Comparison of ENCODE assay signal across 27 mouse cellular contexts in the genomic region with DNA sequence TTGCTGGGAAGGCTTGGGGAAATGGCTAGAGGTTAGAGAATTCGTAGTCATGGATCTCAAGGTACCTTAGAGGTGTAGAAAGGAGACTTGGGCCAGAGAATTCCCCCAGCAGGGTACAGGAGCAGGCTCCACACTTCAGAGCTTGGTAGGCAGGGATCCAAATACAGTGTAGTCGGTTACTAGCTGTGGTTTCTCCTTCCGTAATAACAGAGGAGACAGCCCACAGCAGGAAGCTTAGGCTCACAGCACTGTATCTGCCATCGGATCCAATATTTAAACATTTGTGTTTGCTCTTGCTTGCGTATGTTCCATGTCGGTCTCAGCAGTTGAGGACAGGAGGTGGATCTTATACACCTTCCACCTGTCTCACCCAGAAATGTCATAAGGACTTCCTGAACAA. TPM values are rescaled to one million over a fixed set of nuclear protein-coding genes. Genes with fewer than 3 reads are reported as not detected.
DNase-seq lines count a peak whose midpoint lies in the region; ATAC-seq lines count a peak whose summit lies in the region.
"Had no signal": no experiment of that assay in that cellular context is flagged by ENCODE, and none has a peak within 500 bp of the region (broad histone marks: within the 10 kb centered on the region; RNA-seq: fewer than 3 reads in every experiment).

No protein-coding gene starts in this region.

- no peaks in the 10 kb centered on the region for H3K27me3 ChIP-seq in embryonic facial prominence, embryonic 14.5 days (replicated peaks; ENCODE audit: control insufficient read depth, insufficient read depth, low read length)
- no peaks in the 10 kb centered on the region for H3K27me3 ChIP-seq in embryonic facial prominence, embryonic 10.5 days (replicated peaks; ENCODE audit: low read depth, poor library complexity, severe bottlenecking)
- H3K27me3 ChIP-seq in liver, embryonic 12.5 days (replicated peaks): no peaks in the 10 kb centered on the region
- no peaks in the 10 kb centered on the region for H3K27me3 ChIP-seq in kidney, embryonic 16.5 days (ENCODE audit: insufficient read depth, low read length)
- H3K27me3 ChIP-seq in forebrain, embryonic 13.5 days: no peaks in the 10 kb centered on the region
- H3K27me3 ChIP-seq: embryonic facial prominence, embryonic 15.5 days; forebrain, embryonic 12.5 days; heart, embryonic 13.5 days; Patski; stomach, embryonic 15.5 days had no signal

- ATAC-seq in embryonic facial prominence, embryonic 14.5 days (ENCODE audit: low read depth): no peak
- ATAC-seq in granulocyte monocyte progenitor cell, adult 5-6 weeks (replicated peaks; ENCODE audit: poor library complexity, severe bottlenecking): peak; percentile 71
- ATAC-seq in liver, embryonic 12.5 days: no peak
- no peak for ATAC-seq in kidney, embryonic 16.5 days (ENCODE audit: low FRiP score, low TSS enrichment)
- no peak for ATAC-seq in forebrain, embryonic 13.5 days
- ATAC-seq: activated CD4-positive, CD25-positive, alpha-beta regulatory T cell, adult 4 months; hindbrain, postnatal 0 days; Patski had no signal

- H3K36me3 ChIP-seq in embryonic facial prominence, embryonic 14.5 days (ENCODE audit: control insufficient read depth, insufficient read depth, low read length): no peaks in the 10 kb centered on the region
- H3K36me3 ChIP-seq in embryonic facial prominence, embryonic 10.5 days (replicated peaks): no peaks in the 10 kb centered on the region
- no peaks in the 10 kb centered on the region for H3K36me3 ChIP-seq in liver, embryonic 12.5 days
- no peaks in the 10 kb centered on the region for H3K36me3 ChIP-seq in kidney, embryonic 16.5 days (ENCODE audit: insufficient read depth, low read length)
- no peaks in the 10 kb centered on the region for H3K36me3 ChIP-seq in forebrain, embryonic 13.5 days (ENCODE audit: poor library complexity, severe bottlenecking)
- H3K36me3 ChIP-seq: embryonic facial prominence, embryonic 15.5 days; forebrain, embryonic 12.5 days; heart, embryonic 13.5 days; stomach, embryonic 15.5 days had no signal

- 80% methylated on average over 6 of the region's 6 CpGs for WGBS in embryonic facial prominence, embryonic 14.5 days
- 88% methylated on average over 6 of the region's 6 CpGs for WGBS in embryonic facial prominence, embryonic 10.5 days
- 30% methylated on average over 6 of the region's 6 CpGs for WGBS in liver, embryonic 12.5 days (ENCODE audit: insufficient replicate concordance)
- 82% methylated on average over 6 of the region's 6 CpGs for WGBS in kidney, embryonic 16.5 days
- WGBS in forebrain, embryonic 13.5 days: 87% methylated on average over 6 of the region's 6 CpGs

- no peak overlapping the region for H3K4me3 ChIP-seq in embryonic facial prominence, embryonic 14.5 days (ENCODE audit: low read depth, low read length)
- H3K4me3 ChIP-seq in embryonic facial prominence, embryonic 10.5 days: no peak overlapping the region
- H3K4me3 ChIP-seq in liver, embryonic 12.5 days: 0 out of 2 replicates have a peak overlapping the region, but pooled peaks have one; percentile 12
- H3K4me3 ChIP-seq in kidney, embryonic 16.5 days (ENCODE audit: low read length): no peak overlapping the region
- no peak overlapping the region for H3K4me3 ChIP-seq in forebrain, embryonic 13.5 days
- H3K4me3 ChIP-seq: embryonic facial prominence, embryonic 15.5 days; forebrain, embryonic 12.5 days; heart, embryonic 13.5 days; left cerebral cortex, adult 2 months; stomach, embryonic 15.5 days had no signal

- no peaks in the 10 kb centered on the region for H3K4me1 ChIP-seq in embryonic facial prominence, embryonic 14.5 days (ENCODE audit: control insufficient read depth, insufficient read depth, low read length)
- H3K4me1 ChIP-seq in embryonic facial prominence, embryonic 10.5 days: no peaks in the 10 kb centered on the region
- H3K4me1 ChIP-seq in liver, embryonic 12.5 days: peaks cover 22% of the 10 kb centered on the region
- no peaks in the 10 kb centered on the region for H3K4me1 ChIP-seq in kidney, embryonic 16.5 days (ENCODE audit: insufficient read depth, low read length)
- H3K4me1 ChIP-seq in forebrain, embryonic 13.5 days: no peaks in the 10 kb centered on the region
- H3K4me1 ChIP-seq: embryonic facial prominence, embryonic 15.5 days; heart, embryonic 13.5 days; stomach, embryonic 15.5 days had no signal

- no peak overlapping the region for H3K9ac ChIP-seq in embryonic facial prominence, embryonic 14.5 days (ENCODE audit: low read depth, low read length)
- no peak overlapping the region for H3K9ac ChIP-seq in liver, embryonic 12.5 days
- H3K9ac ChIP-seq in kidney, embryonic 16.5 days (replicated peaks; ENCODE audit: low read length): no peak overlapping the region
- no peak overlapping the region for H3K9ac ChIP-seq in forebrain, embryonic 13.5 days
- H3K9ac ChIP-seq: embryonic facial prominence, embryonic 15.5 days; forebrain, embryonic 12.5 days; heart, embryonic 13.5 days; stomach, embryonic 15.5 days had no signal

- DNase-seq in embryonic facial prominence, embryonic 14.5 days (ENCODE audit: low spot score): peak; percentile 57
- DNase-seq in embryonic facial prominence, embryonic 10.5 days (ENCODE audit: low spot score): no peak
- DNase-seq in naive thymus-derived CD4-positive, alpha-beta T cell, adult 2 months (ENCODE audit: low read depth): peak; percentile 40
- DNase-seq in urinary bladder, postnatal 14 days (ENCODE audit: low spot score): no peak
- DNase-seq: adrenal gland, postnatal 14 days; cerebellum, adult 2 months; gastrocnemius, postnatal 36 days; heart, postnatal 36 days; kidney, postnatal 10 days; lung, adult 18-20 months; lung, postnatal 36 days; midbrain, embryonic 14.5 days; right cerebral cortex, adult 18-20 months; spleen, adult 18-20 months; thymus, postnatal 4 days had no signal

- no peak overlapping the region for H3K27ac ChIP-seq in embryonic facial prominence, embryonic 14.5 days (replicated peaks; ENCODE audit: low read depth, low read length)
- no peak overlapping the region for H3K27ac ChIP-seq in embryonic facial prominence, embryonic 10.5 days (replicated peaks)
- H3K27ac ChIP-seq in liver, embryonic 12.5 days: peak overlapping the region; percentile 68; the same call in 1 of the 2 replicates
- H3K27ac ChIP-seq in kidney, embryonic 16.5 days (ENCODE audit: low read length): no peak overlapping the region
- no peak overlapping the region for H3K27ac ChIP-seq in forebrain, embryonic 13.5 days
- H3K27ac ChIP-seq: embryonic facial prominence, embryonic 15.5 days; forebrain, embryonic 12.5 days; heart, embryonic 13.5 days; hindbrain, postnatal 0 days; left cerebral cortex, adult 2 months; stomach, embryonic 15.5 days had no signal

- H3K9me3 ChIP-seq in embryonic facial prominence, embryonic 14.5 days (ENCODE audit: control insufficient read depth, low read length): no peaks in the 10 kb centered on the region
- H3K9me3 ChIP-seq in embryonic facial prominence, embryonic 10.5 days: no peaks in the 10 kb centered on the region
- no peaks in the 10 kb centered on the region for H3K9me3 ChIP-seq in liver, embryonic 12.5 days (replicated peaks)
- H3K9me3 ChIP-seq in kidney, embryonic 16.5 days (ENCODE audit: low read length): no peaks in the 10 kb centered on the region
- no peaks in the 10 kb centered on the region for H3K9me3 ChIP-seq in forebrain, embryonic 13.5 days (replicated peaks)
- H3K9me3 ChIP-seq: embryonic facial prominence, embryonic 15.5 days; forebrain, embryonic 12.5 days; heart, embryonic 13.5 days; stomach, embryonic 15.5 days had no signal

- H3K4me2 ChIP-seq in embryonic facial prominence, embryonic 14.5 days (ENCODE audit: low read depth, low read length): no peak overlapping the region
- peak overlapping the region; percentile 25 for H3K4me2 ChIP-seq in liver, embryonic 12.5 days
- no peak overlapping the region for H3K4me2 ChIP-seq in kidney, embryonic 16.5 days (replicated peaks; ENCODE audit: low read depth, low read length)
- H3K4me2 ChIP-seq in forebrain, embryonic 13.5 days: no peak overlapping the region
- H3K4me2 ChIP-seq: embryonic facial prominence, embryonic 15.5 days; forebrain, embryonic 12.5 days; heart, embryonic 13.5 days; stomach, embryonic 15.5 days had no signal

RNA-seq across cellular contexts. Expression of a gene that starts 2.0 kb away (rescaled TPM):
- polyA plus RNA-seq in embryonic facial prominence, embryonic 14.5 days (2014; fragmentation: Nextera tagmentation; extraction: Ambion mirVana): 0.13 TPM in 1 of 2 replicates, not detected in the other
- 0.10 and 0.14 TPM in 2 replicates for polyA plus RNA-seq in embryonic facial prominence, embryonic 10.5 days (2016; fragmentation: Nextera tagmentation; extraction: Ambion mirVana)
- 41.1 and 69.5 TPM in 2 replicates for total RNA-seq in granulocyte monocyte progenitor cell, adult 5-6 weeks (2014; fragmentation: Nextera tagmentation)
- 53.2 and 60.5 TPM in 2 replicates for total RNA-seq in granulocyte monocyte progenitor cell, adult 5-6 weeks (2017)
- polyA plus RNA-seq in liver, embryonic 12.5 days (2016; fragmentation: Nextera tagmentation; extraction: Ambion mirVana): 5.2 and 5.5 TPM in 2 replicates
- polyA plus RNA-seq in kidney, embryonic 16.5 days (2015; fragmentation: Nextera tagmentation; extraction: Ambion mirVana): 0.06 TPM in 1 of 2 replicates, not detected in the other
- 0.08 TPM in 1 of 2 replicates, not detected in the other for polyA plus RNA-seq in forebrain, embryonic 13.5 days (2015; fragmentation: Nextera tagmentation; extraction: Ambion mirVana)
- total RNA-seq: gastrocnemius, postnatal 36 days; hindbrain, postnatal 0 days had no signal
- polyA plus RNA-seq: midbrain, embryonic 14.5 days; Patski had no signal

RNA-seq across cellular contexts. Expression of a gene that starts 33.6 kb away (rescaled TPM):
- 116 and 121 TPM in 2 replicates for polyA plus RNA-seq in embryonic facial prominence, embryonic 14.5 days (2014; fragmentation: Nextera tagmentation; extraction: Ambion mirVana)
- 62.1 and 64.1 TPM in 2 replicates for polyA plus RNA-seq in embryonic facial prominence, embryonic 10.5 days (2016; fragmentation: Nextera tagmentation; extraction: Ambion mirVana)
- total RNA-seq in granulocyte monocyte progenitor cell, adult 5-6 weeks (2014; fragmentation: Nextera tagmentation): 8.1 and 19.6 TPM in 2 replicates
- total RNA-seq in granulocyte monocyte progenitor cell, adult 5-6 weeks (2017): 9.2 and 13.4 TPM in 2 replicates
- 20.0 and 22.2 TPM in 2 replicates for polyA plus RNA-seq in liver, embryonic 12.5 days (2016; fragmentation: Nextera tagmentation; extraction: Ambion mirVana)
- 14.1 and 16.8 TPM in 2 replicates for polyA plus RNA-seq in kidney, embryonic 16.5 days (2015; fragmentation: Nextera tagmentation; extraction: Ambion mirVana)
- polyA plus RNA-seq in forebrain, embryonic 13.5 days (2015; fragmentation: Nextera tagmentation; extraction: Ambion mirVana): 1.8 and 2.5 TPM in 2 replicates

Comparison
In these comparisons a context has a peak if more than half of its experiments do, and no peak if none do; other contexts are left out.
1. DNase-seq: peak in embryonic facial prominence, embryonic 14.5 days (single experiment) and naive thymus-derived CD4-positive, alpha-beta T cell, adult 2 months (single experiment); none in embryonic facial prominence, embryonic 10.5 days (single experiment) and urinary bladder, postnatal 14 days (single experiment).